Mouse (Mus musculus): ENCODE results near the gene Ddx42. TPM values are rescaled to one million over a fixed set of nuclear protein-coding genes. Genes with fewer than 3 reads are reported as not detected.
"Not testable (repeated sequence)": the region's sequence is repeated elsewhere in the genome, so short reads cannot be mapped to it uniquely, and the experiment has no call there.

Gene Ddx42
- polyA plus RNA-seq, 1 experiment from 2014 or later: 21.3 TPM

DNA sequence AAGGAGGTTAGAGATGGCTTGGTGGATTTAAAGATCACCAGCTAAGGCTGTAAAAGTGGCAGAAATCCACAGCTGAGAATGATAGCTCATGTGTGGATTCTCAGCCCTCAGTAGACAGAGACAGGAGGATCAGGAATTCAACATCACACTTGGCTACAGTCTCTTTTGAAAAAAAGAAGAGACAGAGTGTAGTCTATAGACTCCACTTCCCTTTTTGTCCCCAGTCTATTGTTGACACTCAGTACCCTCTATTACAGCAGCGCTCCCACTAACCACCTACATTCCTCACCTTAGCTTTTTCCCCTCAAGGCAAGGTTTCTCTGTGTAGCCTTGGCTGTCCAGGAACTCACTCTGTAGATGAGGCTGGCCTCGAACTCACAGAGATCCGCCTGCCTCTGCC is 25.0 kb upstream of the Ddx42 start:
- H3K4me2 ChIP-seq: peak overlapping the region; percentile 93
- H3K9ac ChIP-seq: no peak overlapping the region
- peaks cover 5% of the 10 kb centered on the region; the same call in 1 of the 2 replicates for H3K36me3 ChIP-seq (replicated peaks)
- no peaks in the 10 kb centered on the region for H3K9me3 ChIP-seq (replicated peaks)
- peak overlapping the region; percentile 74 for H3K4me3 ChIP-seq (replicated peaks)
- ATAC-seq (ENCODE audit: insufficient read depth): no peak
- 85% methylated on average over 3 of the region's 3 CpGs for WGBS (ENCODE audit: insufficient replicate concordance)
- H3K4me1 ChIP-seq (replicated peaks): peaks cover 40% of the 10 kb centered on the region
- H3K27ac ChIP-seq (replicated peaks): no peak overlapping the region; the same call in 1 of the 2 replicates
- H3K27me3 ChIP-seq: no peaks in the 10 kb centered on the region

DNA sequence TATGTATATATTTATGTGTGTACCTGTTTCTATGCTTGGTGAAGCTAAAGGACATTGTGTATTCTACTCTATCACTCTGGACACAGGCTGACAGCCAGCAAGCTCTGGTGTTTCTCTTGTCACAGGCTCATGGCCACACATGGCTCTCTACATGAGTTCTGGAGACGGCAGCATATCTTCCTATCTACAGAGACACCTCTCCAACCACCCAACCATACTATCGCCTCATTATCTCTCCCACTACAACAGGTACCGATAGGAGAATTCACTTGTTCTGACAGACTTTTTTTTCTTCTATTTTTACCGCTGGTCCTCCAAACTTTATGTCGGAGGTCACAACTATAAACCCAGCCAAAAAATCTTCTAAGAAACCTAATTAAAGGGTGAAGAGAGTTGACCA is 24.5 kb upstream of the Ddx42 start:
- 30% methylated on average over 5 of the region's 5 CpGs for WGBS (ENCODE audit: insufficient replicate concordance)
- peak overlapping the region; percentile 93 for H3K4me2 ChIP-seq
- H3K36me3 ChIP-seq (replicated peaks): peaks cover 10% of the 10 kb centered on the region
- no peaks in the 10 kb centered on the region for H3K27me3 ChIP-seq
- H3K9ac ChIP-seq: peak overlapping the region; percentile 79
- H3K4me3 ChIP-seq (replicated peaks): peak overlapping the region; percentile 74
- no peaks in the 10 kb centered on the region for H3K9me3 ChIP-seq (replicated peaks)
- ATAC-seq (ENCODE audit: insufficient read depth): no peak
- H3K27ac ChIP-seq (replicated peaks): peak overlapping the region; percentile 95
- peaks cover 40% of the 10 kb centered on the region for H3K4me1 ChIP-seq (replicated peaks)

DNA sequence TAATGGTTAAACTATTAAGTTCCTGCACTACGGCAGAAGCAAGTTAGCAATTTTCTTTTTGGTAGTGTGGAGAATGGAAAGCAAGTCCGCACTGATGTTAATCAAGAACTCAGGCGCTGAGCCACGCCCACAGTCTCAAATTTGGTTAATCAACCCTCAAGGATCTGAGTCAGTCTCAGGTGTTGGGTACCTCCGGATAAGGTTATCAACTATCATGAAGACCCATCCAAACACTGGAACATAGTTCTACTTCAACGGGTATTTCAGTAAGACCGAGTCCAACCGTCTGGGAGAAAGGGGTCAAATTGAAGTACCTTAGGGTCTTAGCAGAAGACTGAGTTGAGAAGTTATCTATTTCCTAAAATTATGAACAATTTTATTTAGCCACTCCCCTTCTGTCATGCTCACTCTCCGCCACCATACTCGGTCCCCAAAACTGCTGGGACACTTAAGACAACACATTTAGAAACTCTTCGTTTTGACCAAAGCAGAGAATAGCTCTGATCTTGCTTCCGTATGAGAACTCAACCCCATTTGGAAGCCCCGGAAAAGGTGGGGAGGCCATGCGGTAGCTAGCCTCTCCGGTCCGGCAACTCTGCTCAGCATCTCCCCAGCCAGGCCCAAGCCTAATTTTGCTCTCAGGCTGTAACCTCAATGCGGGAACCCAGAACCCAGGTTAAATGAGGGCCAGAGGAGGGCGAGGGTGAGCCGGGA is 23.9 kb upstream of the Ddx42 start:
- WGBS (ENCODE audit: insufficient replicate concordance): 4% methylated on average over 19 of the region's 19 CpGs
- Histone ChIP-seq H3K36me3 (replicated peaks) (peaks cover 16% of the 10 kb centered on the region), H3K4me1 (replicated peaks) (peaks cover 40% of the 10 kb centered on the region), H3K27ac (replicated peaks) (peak overlapping the region; percentile 95), H3K4me3 (replicated peaks) (peak overlapping the region; percentile 74), H3K9ac (peak overlapping the region; percentile 79), H3K4me2 (peak overlapping the region; percentile 93), H3K27me3 (no peaks in the 10 kb centered on the region), H3K9me3 (replicated peaks) (no peaks in the 10 kb centered on the region)
- peak; percentile 49 for ATAC-seq (ENCODE audit: insufficient read depth)

DNA sequence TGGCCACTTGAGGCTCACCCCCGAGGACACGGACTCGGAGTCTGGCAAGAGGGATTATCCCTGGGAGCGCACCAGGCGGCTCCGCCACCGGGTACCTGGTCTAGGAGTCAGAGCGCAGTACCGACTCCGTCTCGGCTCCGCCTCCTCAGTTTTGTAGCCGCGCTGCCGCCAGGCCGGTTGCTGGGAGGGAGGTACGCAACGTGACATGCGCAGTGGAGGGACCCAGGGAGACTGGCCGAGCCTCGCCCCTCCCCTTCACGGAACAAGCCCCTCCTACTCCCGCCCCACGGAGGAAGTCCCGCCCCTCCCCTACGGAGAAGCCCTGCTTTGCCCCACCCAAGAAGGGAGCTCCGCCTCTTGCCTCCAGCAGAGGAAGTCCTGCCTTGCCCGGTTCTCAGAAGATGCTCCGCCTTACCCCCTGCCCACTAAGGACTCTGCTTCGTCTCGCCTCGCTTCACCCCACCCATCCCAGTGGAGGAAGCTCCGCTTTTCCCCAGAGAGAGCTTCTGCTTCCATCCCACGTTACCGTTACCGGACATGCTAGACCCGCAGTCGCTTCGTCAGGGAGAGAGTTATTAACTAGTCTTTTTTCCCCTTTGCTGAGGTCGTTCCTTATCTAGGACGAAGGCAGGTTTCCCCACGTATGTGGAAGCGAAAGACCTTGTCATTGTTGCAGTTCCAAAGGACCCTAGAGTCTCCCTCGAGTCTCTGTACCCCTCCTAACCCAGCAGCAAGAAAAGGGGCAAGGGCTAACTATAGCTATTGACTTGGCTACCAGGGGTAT is 23.2 kb upstream of the Ddx42 start:
- Histone ChIP-seq H3K36me3 (replicated peaks) (peaks cover 23% of the 10 kb centered on the region), H3K9ac (peak overlapping the region; percentile 79), H3K9me3 (replicated peaks) (no peaks in the 10 kb centered on the region), H3K4me3 (replicated peaks) (peak overlapping the region; percentile 74), H3K27me3 (no peaks in the 10 kb centered on the region), H3K27ac (replicated peaks) (peak overlapping the region; percentile 95), H3K4me2 (peak overlapping the region; percentile 93), H3K4me1 (replicated peaks) (peaks cover 47% of the 10 kb centered on the region)
- ATAC-seq (ENCODE audit: insufficient read depth): peak; percentile 97
- under 1% methylated on average over 44 of the region's 44 CpGs for WGBS (ENCODE audit: insufficient replicate concordance)

DNA sequence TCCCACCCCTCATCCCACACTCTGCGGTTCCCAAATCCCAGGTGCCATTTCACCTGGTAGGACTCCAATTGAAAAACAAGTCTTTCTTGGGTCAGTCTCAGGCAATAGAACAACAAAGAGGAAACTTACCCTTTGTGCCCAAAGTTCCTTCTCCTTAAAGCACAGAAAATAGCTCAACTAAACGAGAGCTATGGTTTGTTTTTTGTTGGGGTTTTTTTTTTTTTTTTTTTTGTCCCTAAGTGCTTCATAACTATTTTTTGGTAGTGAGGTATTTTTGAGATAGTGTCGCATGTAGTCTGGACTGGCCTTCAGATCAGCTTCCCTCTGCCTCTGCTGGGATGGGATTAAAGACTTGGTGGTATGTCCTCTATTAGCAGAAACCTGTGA is 22.6 kb upstream of the Ddx42 start:
- H3K4me2 ChIP-seq: peak overlapping the region; percentile 74
- WGBS (ENCODE audit: insufficient replicate concordance): 24% methylated on average over 3 of the region's 3 CpGs
- H3K36me3 ChIP-seq (replicated peaks): peaks cover 27% of the 10 kb centered on the region
- H3K4me3 ChIP-seq (replicated peaks): peak overlapping the region; percentile 74
- peak overlapping the region; percentile 91 for H3K27ac ChIP-seq (replicated peaks)
- H3K27me3 ChIP-seq: no peaks in the 10 kb centered on the region
- peaks cover 49% of the 10 kb centered on the region for H3K4me1 ChIP-seq (replicated peaks)
- no peaks in the 10 kb centered on the region for H3K9me3 ChIP-seq (replicated peaks)
- no peak for ATAC-seq (ENCODE audit: insufficient read depth)
- peak overlapping the region; percentile 66 for H3K9ac ChIP-seq

DNA sequence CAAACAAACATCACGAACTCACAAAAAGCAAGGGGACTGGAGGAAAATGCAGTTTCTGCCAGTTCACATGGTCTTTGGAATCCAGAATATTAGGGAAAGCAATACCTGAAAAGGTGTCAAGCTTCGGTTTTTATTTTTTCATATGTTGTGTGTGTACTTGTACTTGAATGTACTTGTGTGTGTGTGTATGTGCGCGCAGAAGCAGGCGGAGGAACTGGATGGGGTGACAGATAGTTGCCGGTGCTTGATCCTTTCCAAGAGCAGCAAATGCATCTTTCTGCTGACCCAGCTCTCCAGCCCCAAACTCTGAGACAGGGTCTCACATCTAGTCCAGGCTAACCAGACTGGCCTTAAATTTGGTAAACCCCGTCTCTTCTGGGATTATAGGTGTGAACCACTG is 21.8 kb upstream of the Ddx42 start:
- H3K4me2 ChIP-seq: no peak overlapping the region
- peaks cover 49% of the 10 kb centered on the region for H3K4me1 ChIP-seq (replicated peaks)
- H3K27me3 ChIP-seq: no peaks in the 10 kb centered on the region
- ATAC-seq (ENCODE audit: insufficient read depth): no peak
- H3K9ac ChIP-seq: no peak overlapping the region
- no peak overlapping the region for H3K4me3 ChIP-seq (replicated peaks)
- H3K9me3 ChIP-seq (replicated peaks): no peaks in the 10 kb centered on the region
- H3K36me3 ChIP-seq (replicated peaks): peaks cover 32% of the 10 kb centered on the region
- H3K27ac ChIP-seq (replicated peaks): peak overlapping the region; percentile 11; the same call in 1 of the 2 replicates
- WGBS (ENCODE audit: insufficient replicate concordance): 82% methylated on average over 7 of the region's 7 CpGs

DNA sequence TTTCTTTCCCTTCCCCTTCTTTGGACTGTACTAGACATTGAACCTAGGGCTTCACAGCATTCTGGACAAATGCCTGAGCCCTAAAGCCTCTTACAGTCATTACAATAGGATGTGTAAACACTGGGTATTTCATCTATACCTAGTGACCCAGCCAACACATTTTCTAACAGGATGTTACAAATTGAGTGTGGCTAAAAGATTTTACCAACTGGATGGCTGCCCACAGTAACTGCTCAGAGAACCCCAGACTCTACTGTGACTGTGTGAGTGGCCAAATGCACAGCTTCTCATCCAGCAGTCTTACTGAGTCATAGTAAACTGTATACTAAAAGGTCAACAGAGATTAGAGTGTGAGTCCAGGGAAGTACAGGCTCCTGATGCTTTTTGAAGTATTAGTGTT is 21.4 kb upstream of the Ddx42 start:
- Histone ChIP-seq H3K27me3 (no peaks in the 10 kb centered on the region), H3K36me3 (replicated peaks) (peaks cover 34% of the 10 kb centered on the region), H3K4me3 (replicated peaks) (no peak overlapping the region), H3K9ac (no peak overlapping the region), H3K4me2 (no peak overlapping the region), H3K4me1 (replicated peaks) (peaks cover 49% of the 10 kb centered on the region), H3K27ac (replicated peaks) (no peak overlapping the region), H3K9me3 (replicated peaks) (no peaks in the 10 kb centered on the region)
- no peak for ATAC-seq (ENCODE audit: insufficient read depth)

DNA sequence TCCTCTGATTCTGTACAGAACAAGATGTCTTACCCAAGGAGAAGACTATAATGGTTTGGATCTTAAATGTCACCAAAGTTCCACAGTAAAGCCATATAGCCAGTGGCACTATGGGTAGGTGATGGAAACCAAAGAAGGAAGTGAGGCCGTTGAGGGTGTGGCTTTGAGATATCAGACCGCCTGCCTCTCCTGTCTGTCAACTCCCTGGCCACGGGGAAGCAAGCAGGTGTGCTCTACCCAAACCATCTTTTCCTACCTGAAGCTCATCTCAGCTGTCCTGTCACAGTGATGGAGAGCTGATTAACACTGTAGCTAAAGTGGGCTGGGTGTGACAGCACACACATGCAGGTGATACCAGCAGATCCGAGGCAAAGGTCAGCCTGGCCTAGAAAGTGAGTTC is 18.4 kb upstream of the Ddx42 start:
- Histone ChIP-seq H3K4me3 (replicated peaks) (no peak overlapping the region), H3K4me2 (no peak overlapping the region), H3K9me3 (replicated peaks) (no peaks in the 10 kb centered on the region), H3K27ac (replicated peaks) (0 out of 2 replicates have a peak overlapping the region, but pooled peaks have one; percentile 3), H3K27me3 (no peaks in the 10 kb centered on the region), H3K4me1 (replicated peaks) (peaks cover 45% of the 10 kb centered on the region), H3K9ac (no peak overlapping the region), H3K36me3 (replicated peaks) (peaks cover 61% of the 10 kb centered on the region)
- no peak for ATAC-seq (ENCODE audit: insufficient read depth)
- 29% methylated on average over 4 of the region's 4 CpGs for WGBS (ENCODE audit: insufficient replicate concordance)

DNA sequence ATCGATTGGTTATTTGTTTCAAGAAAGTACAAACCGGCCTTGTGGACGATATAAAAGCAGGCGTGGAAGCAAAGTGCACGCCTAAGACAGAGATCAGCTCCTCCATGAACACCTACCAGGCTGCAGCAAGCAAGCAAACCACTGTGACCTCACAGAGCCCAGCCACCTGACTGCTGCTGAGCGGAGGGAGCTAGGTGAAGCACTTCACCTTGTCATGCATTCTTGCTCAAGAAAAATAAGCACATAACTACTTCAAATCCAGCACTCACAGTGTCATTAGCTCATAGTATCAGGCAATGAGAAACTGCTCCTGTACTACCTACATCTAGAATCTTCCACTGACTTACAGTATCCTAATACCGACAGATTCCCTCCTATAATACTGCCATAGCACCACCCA is 16.7 kb upstream of the Ddx42 start:
- H3K36me3 ChIP-seq (replicated peaks): peaks cover 76% of the 10 kb centered on the region
- not testable (repeated sequence) for H3K4me3 ChIP-seq (replicated peaks); H3K4me2 ChIP-seq; H3K9ac ChIP-seq; H3K27me3 ChIP-seq; H3K9me3 ChIP-seq (replicated peaks); ATAC-seq (ENCODE audit: insufficient read depth); H3K27ac ChIP-seq (replicated peaks)
- H3K4me1 ChIP-seq (replicated peaks): peaks cover 31% of the 10 kb centered on the region
- whole genome bisulfite sequencing (ENCODE audit: insufficient replicate concordance): 80% methylated on average over 7 of the region's 7 CpGs

DNA sequence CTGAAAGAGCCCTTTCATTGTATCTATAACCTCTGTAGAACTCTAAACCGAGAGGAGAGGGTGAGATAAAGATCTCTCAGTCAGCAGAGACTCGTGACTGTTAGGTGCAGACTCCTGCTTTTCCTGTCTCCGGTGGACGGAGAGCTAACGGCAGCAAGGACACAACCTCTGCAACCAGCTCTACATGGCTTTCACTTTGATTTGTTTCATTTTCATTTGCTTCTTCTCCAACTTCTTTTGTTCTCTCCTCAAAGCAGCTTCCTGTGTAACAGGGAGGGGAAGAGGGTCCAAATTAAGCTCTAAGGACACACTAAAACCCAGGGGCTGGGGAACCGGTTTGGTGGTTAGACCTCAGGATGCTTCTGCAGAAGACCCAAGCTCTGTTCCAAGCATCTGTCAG is 16.0 kb upstream of the Ddx42 start:
- WGBS (ENCODE audit: insufficient replicate concordance): 47% methylated on average over 6 of the region's 6 CpGs
- Histone ChIP-seq H3K4me2 (no peak overlapping the region), H3K27ac (replicated peaks) (no peak overlapping the region; the same call in 1 of the 2 replicates), H3K9ac (no peak overlapping the region), H3K4me3 (replicated peaks) (no peak overlapping the region), H3K36me3 (replicated peaks) (peaks cover 83% of the 10 kb centered on the region), H3K9me3 (replicated peaks) (no peaks in the 10 kb centered on the region), H3K27me3 (no peaks in the 10 kb centered on the region), H3K4me1 (replicated peaks) (peaks cover 27% of the 10 kb centered on the region)
- no peak for ATAC-seq (ENCODE audit: insufficient read depth)

DNA sequence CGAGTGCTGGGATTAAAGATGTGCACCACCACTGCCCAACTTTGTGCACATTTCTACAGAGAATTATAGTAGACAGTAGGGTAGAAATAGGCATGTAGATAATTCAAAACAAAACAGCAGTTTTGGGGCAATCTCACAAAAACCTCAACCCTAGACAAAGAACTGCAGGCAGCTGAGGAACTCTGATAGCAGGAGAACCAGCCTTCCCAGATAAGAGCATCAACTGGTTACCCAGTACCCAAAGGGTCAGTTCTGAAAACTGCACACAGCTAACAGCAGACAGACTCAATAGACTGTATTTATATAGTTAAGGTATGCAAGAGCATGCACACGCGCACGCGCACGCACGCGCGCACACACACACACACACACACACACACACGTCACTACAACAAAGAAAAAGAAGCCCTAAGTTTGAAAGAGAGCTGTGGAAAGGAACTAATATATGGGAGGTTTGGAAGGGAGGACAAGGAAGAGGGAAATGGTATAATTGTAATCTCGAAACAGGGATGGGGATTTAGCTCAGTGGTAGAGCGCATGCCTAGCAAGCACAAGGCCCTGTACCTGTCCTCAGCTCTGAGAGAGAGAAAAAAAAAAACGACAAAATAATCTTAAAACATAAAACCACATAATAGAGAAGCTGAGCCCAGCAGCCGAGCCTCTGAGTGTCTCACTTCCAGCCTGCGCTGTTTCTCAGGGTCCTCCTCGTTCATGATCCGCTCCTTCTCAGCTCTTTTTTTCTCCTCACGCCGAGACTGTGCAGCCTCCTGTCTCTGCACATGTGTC is 15.2 kb upstream of the Ddx42 start:
- WGBS (ENCODE audit: insufficient replicate concordance): 61% methylated on average over 19 of the region's 19 CpGs
- Histone ChIP-seq H3K4me1 (replicated peaks) (peaks cover 27% of the 10 kb centered on the region), H3K9me3 (replicated peaks) (no peaks in the 10 kb centered on the region), H3K4me2 (no peak overlapping the region), H3K36me3 (replicated peaks) (peaks cover 88% of the 10 kb centered on the region), H3K9ac (no peak overlapping the region), H3K4me3 (replicated peaks) (no peak overlapping the region), H3K27me3 (no peaks in the 10 kb centered on the region), H3K27ac (replicated peaks) (no peak overlapping the region)
- ATAC-seq (ENCODE audit: insufficient read depth): peak; percentile 43
